Mouse (Mus musculus): ENCODE data around the gene Rbck1.

DNA sequence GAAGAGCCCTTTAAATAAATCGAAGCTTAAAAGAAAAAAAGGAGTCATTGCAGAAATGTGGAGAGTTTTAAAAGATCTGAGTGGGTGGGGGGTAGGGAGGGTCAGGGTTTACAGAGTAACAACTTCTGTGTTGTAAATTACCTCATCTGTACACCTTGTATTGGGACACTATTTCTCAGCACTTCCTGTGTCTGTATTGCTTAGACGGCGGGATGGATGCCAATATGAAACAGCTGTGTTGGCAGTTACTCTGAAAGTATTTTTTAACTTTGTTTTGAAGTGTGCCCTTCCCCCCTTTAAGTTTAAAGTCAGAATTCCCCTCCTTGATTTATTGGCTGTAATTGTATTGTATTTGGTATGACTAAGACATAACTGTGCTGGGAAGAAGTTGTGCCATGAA is 51.0 kb downstream of the Rbck1 start:
- no peak for TF ChIP-seq CHD2 (IDR thresholded peaks at IDR 0.05; ENCODE audit: low read depth, low read length)
- no peak for TF ChIP-seq ZC3H11A (IDR thresholded peaks at IDR 0.05; ENCODE audit: borderline replicate concordance, low read depth, low read length)
